Mouse (Mus musculus): ENCODE measurements at regions not wholly inside any gene's neighbourhood (a gene's known extent, or its start where the extent isn't known, plus 50 kb on each side); places are given as distances from the start of the nearest gene placed in this dataset.

DNA sequence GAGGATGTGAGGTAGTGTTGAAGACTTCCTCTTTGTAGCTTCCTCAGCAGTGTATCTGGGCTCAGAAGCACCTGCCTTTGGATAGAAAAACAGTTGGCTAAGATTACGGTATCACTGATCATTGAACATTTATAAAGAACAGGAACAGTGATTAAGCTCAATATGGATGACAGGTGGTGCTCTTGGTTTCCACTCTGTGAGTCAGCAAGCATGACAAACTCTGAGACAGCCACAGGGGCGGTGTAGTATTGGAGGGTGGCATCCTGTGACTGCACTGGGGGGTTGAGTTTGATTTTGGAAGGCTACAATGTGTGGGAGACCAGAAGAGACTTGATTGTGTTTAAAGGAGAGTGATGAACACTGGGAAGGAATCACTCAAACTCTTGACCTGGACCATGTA lies 144.3 kb downstream of the Olfm4 start:
- no peak for TF ChIP-seq POLR2AphosphoS5 (IDR thresholded peaks at IDR 0.05; ENCODE audit: insufficient replicate concordance, low read depth, low read length)
- no peak for TF ChIP-seq CTCF (IDR thresholded peaks at IDR 0.05; ENCODE audit: low read depth, low read length)
- no peak for TF ChIP-seq GATA1 (IDR thresholded peaks at IDR 0.05; ENCODE audit: borderline replicate concordance, low read length)
